Mouse (Mus musculus): ENCODE measurements around the gene Enthd1.

Enthd1 gene

GRCm38 (mm10) chr15:80482348-80482747 lies 82.6 kb downstream of the Enthd1 start:
- Histone ChIP-seq H3K4me1 (replicated peaks; ENCODE audit: low read depth, low read length) (0 out of 2 replicates have a peak, but pooled peaks cover 3% of the 10 kb centered on the region), H3K9me3 (ENCODE audit: low read length) (peaks cover 10% of the 10 kb centered on the region), H3K4me3 (replicated peaks; ENCODE audit: low read length) (no peak overlapping the region), H3K36me3 (ENCODE audit: insufficient read depth, low read length) (no peaks in the 10 kb centered on the region), H3K27me3 (ENCODE audit: insufficient read depth, low read length) (no peaks in the 10 kb centered on the region)
- TF ChIP-seq NANOG (IDR thresholded peaks at IDR 0.05; ENCODE audit: borderline replicate concordance, low read length) (no peak), CTCF (conservative IDR thresholded peaks at IDR 0.05; ENCODE audit: low read length) (no peak), POU5F1 (IDR thresholded peaks at IDR 0.05; ENCODE audit: borderline replicate concordance, low read length) (no peak)

GRCm38 (mm10) chr15:80474429-80475002 lies 90.4 kb downstream of the Enthd1 start:
- Histone ChIP-seq H3K4me3 (replicated peaks; ENCODE audit: low read length) (no peak overlapping the region), H3K4me1 (replicated peaks; ENCODE audit: low read depth, low read length) (no peaks in the 10 kb centered on the region), H3K27me3 (ENCODE audit: insufficient read depth, low read length) (0 out of 2 replicates have a peak, but pooled peaks cover 3% of the 10 kb centered on the region), H3K36me3 (ENCODE audit: insufficient read depth, low read length) (no peaks in the 10 kb centered on the region), H3K9me3 (ENCODE audit: low read length) (peaks cover 5% of the 10 kb centered on the region)
- TF ChIP-seq NANOG (IDR thresholded peaks at IDR 0.05; ENCODE audit: borderline replicate concordance, low read length) (no peak), POU5F1 (IDR thresholded peaks at IDR 0.05; ENCODE audit: borderline replicate concordance, low read length) (no peak), CTCF (conservative IDR thresholded peaks at IDR 0.05; ENCODE audit: low read length) (no peak)

- Histone ChIP-seq H3K27me3 (ENCODE audit: insufficient read depth, low read length) (peaks cover 10% of the 10 kb centered on the region), H3K36me3 (ENCODE audit: insufficient read depth, low read length) (no peaks in the 10 kb centered on the region)
- TF ChIP-seq CTCF (conservative IDR thresholded peaks at IDR 0.05; ENCODE audit: low read length) (no peak), POU5F1 (IDR thresholded peaks at IDR 0.05; ENCODE audit: borderline replicate concordance, low read length) (no peak), NANOG (IDR thresholded peaks at IDR 0.05; ENCODE audit: borderline replicate concordance, low read length) (no peak)
Measured at GRCm38 (mm10) chr15:80467876-80468275, 97.1 kb downstream of the Enthd1 start.

GRCm38 (mm10) chr15:80462106-80462505 lies 102.8 kb downstream of the Enthd1 start:
- TF ChIP-seq POU5F1 (IDR thresholded peaks at IDR 0.05; ENCODE audit: borderline replicate concordance, low read length) (no peak), CTCF (conservative IDR thresholded peaks at IDR 0.05; ENCODE audit: low read length) (no peak), NANOG (IDR thresholded peaks at IDR 0.05; ENCODE audit: borderline replicate concordance, low read length) (no peak)
- Histone ChIP-seq H3K9me3 (ENCODE audit: low read length) (no peaks in the 10 kb centered on the region), H3K27me3 (ENCODE audit: insufficient read depth, low read length) (peaks cover 29% of the 10 kb centered on the region), H3K36me3 (ENCODE audit: insufficient read depth, low read length) (no peaks in the 10 kb centered on the region), H3K4me1 (replicated peaks; ENCODE audit: low read depth, low read length) (peaks cover 18% of the 10 kb centered on the region), H3K4me3 (replicated peaks; ENCODE audit: low read length) (peak overlapping the region; percentile 26; the same call in 1 of the 2 replicates)

More at GRCm38 (mm10) chr15:80467876-80468275, 97.1 kb downstream of the Enthd1 start:
- peaks cover 4% of the 10 kb centered on the region; the same call in 1 of the 2 replicates for H3K4me1 ChIP-seq (replicated peaks; ENCODE audit: low read depth, low read length)
- no peak overlapping the region for H3K4me3 ChIP-seq (replicated peaks; ENCODE audit: low read length)
- H3K9me3 ChIP-seq (ENCODE audit: low read length) = peaks cover 5% of the 10 kb centered on the region

GRCm38 (mm10) chr15:80461446-80461845 lies 103.5 kb downstream of the Enthd1 start:
- H3K27me3 ChIP-seq (ENCODE audit: insufficient read depth, low read length) = peaks cover 29% of the 10 kb centered on the region
- no peaks in the 10 kb centered on the region for H3K36me3 ChIP-seq (ENCODE audit: insufficient read depth, low read length)
- peaks cover 18% of the 10 kb centered on the region for H3K4me1 ChIP-seq (replicated peaks; ENCODE audit: low read depth, low read length)
- H3K4me3 ChIP-seq (replicated peaks; ENCODE audit: low read length) = no peak overlapping the region
- no peaks in the 10 kb centered on the region for H3K9me3 ChIP-seq (ENCODE audit: low read length)
- TF ChIP-seq CTCF (conservative IDR thresholded peaks at IDR 0.05; ENCODE audit: low read length) (no peak), NANOG (IDR thresholded peaks at IDR 0.05; ENCODE audit: borderline replicate concordance, low read length) (no peak), POU5F1 (IDR thresholded peaks at IDR 0.05; ENCODE audit: borderline replicate concordance, low read length) (no peak)

GRCm38 (mm10) chr15:80460011-80460410 lies 104.9 kb downstream of the Enthd1 start:
- no peaks in the 10 kb centered on the region for H3K36me3 ChIP-seq (ENCODE audit: insufficient read depth, low read length)
- TF ChIP-seq CTCF (conservative IDR thresholded peaks at IDR 0.05; ENCODE audit: low read length) = no peak
- no peak for TF ChIP-seq POU5F1 (IDR thresholded peaks at IDR 0.05; ENCODE audit: borderline replicate concordance, low read length)
- no peak for TF ChIP-seq NANOG (IDR thresholded peaks at IDR 0.05; ENCODE audit: borderline replicate concordance, low read length)
- H3K9me3 ChIP-seq (ENCODE audit: low read length) = no peaks in the 10 kb centered on the region
- H3K4me1 ChIP-seq (replicated peaks; ENCODE audit: low read depth, low read length) = peaks cover 20% of the 10 kb centered on the region
- no peak overlapping the region for H3K4me3 ChIP-seq (replicated peaks; ENCODE audit: low read length)
- H3K27me3 ChIP-seq (ENCODE audit: insufficient read depth, low read length) = peaks cover 31% of the 10 kb centered on the region

- TF ChIP-seq NANOG (IDR thresholded peaks at IDR 0.05; ENCODE audit: borderline replicate concordance, low read length) (no peak), CTCF (conservative IDR thresholded peaks at IDR 0.05; ENCODE audit: low read length) (no peak), POU5F1 (IDR thresholded peaks at IDR 0.05; ENCODE audit: borderline replicate concordance, low read length) (no peak)
- Histone ChIP-seq H3K4me1 (replicated peaks; ENCODE audit: low read depth, low read length) (peaks cover 17% of the 10 kb centered on the region), H3K27me3 (ENCODE audit: insufficient read depth, low read length) (peaks cover 22% of the 10 kb centered on the region), H3K9me3 (ENCODE audit: low read length) (no peaks in the 10 kb centered on the region), H3K36me3 (ENCODE audit: insufficient read depth, low read length) (no peaks in the 10 kb centered on the region), H3K4me3 (replicated peaks; ENCODE audit: low read length) (no peak overlapping the region)
Measured at GRCm38 (mm10) chr15:80457984-80458383, 107.0 kb downstream of the Enthd1 start.

GRCm38 (mm10) chr15:80454486-80454885 lies 110.5 kb downstream of the Enthd1 start:
- Histone ChIP-seq H3K27me3 (ENCODE audit: insufficient read depth, low read length) (0 out of 2 replicates have a peak, but pooled peaks cover 6% of the 10 kb centered on the region), H3K4me1 (replicated peaks; ENCODE audit: low read depth, low read length) (0 out of 2 replicates have a peak, but pooled peaks cover 2% of the 10 kb centered on the region), H3K4me3 (replicated peaks; ENCODE audit: low read length) (no peak overlapping the region), H3K36me3 (ENCODE audit: insufficient read depth, low read length) (no peaks in the 10 kb centered on the region), H3K9me3 (ENCODE audit: low read length) (no peaks in the 10 kb centered on the region)
- TF ChIP-seq NANOG (IDR thresholded peaks at IDR 0.05; ENCODE audit: borderline replicate concordance, low read length) = no peak
- no peak for TF ChIP-seq POU5F1 (IDR thresholded peaks at IDR 0.05; ENCODE audit: borderline replicate concordance, low read length)
- TF ChIP-seq CTCF (conservative IDR thresholded peaks at IDR 0.05; ENCODE audit: low read length) = no peak
